Mouse (Mus musculus): ENCODE results near the gene Slco2a1.

DNA sequence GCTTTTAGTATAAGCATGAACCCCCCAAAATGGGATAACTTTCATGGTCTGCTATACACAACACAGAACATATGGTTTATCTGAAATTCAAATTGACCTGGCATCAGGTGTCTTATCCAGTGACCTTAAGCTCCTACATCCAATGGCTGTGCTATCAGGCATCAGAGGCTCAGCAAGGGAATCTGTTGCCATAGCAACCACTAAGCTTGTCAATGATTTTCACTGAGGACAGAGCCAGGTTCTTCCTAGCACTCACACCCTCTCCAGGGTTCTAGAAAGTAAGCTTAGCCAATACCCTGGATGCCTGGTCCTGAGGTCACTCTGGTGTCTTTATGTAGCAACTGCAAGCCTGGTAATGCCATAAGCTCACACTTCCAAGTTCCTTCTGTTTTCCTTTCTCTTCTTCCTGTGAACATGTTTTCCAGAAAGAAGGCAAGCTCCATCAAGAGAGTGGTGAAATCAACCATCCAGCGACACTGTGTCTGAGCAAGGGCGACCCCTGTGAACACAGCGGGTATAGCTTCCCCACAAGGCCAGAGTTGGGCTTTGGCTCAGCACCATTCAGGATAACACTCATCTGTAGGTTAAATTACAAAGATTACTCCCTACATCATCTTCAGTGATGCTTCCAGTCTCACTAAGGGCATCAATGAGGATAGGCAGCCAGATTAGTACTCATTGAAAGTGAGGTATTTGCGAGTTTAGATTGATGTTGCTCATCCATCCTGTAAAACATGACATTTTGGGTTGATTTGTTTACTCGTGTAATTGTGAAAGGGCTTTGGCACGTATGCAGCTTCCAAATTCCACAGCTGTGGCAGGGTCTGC, 2.0 kb downstream of the Slco2a1 start:
- TF ChIP-seq CTCF (IDR thresholded peaks at IDR 0.05; ENCODE audit: insufficient read depth, low read depth, low read length) (no peak), POLR2A (IDR thresholded peaks at IDR 0.05; ENCODE audit: insufficient read depth, low read depth, low read length) (no peak)
